Mouse (Mus musculus) hindbrain, embryonic 11.5 days (tissue): ENCODE results near the gene Lrrc71. TPM values are rescaled to one million over a fixed set of nuclear protein-coding genes. Genes with fewer than 3 reads are reported as not detected.
A peak's percentile ranks its signal among the peaks of the same experiment; 100 is the strongest.

Experiments
- ATAC-seq: fragments of 200-750 bp; cut with Nextera tagmentation; 2 replicates; pipeline ENCODE4 v1.8.0; 2017; ENCODE audit warnings: mild to moderate bottlenecking, moderate TSS enrichment, moderate library complexity; ENCODE audit not compliant: low FRiP score
- DNase-seq: peaks from one replicate; pipeline ENCODE4 v3.0.0-alpha.2; 2015; ENCODE audit warnings: low spot score
- H3K27ac ChIP-seq: fragments of 300-500 bp; sonication (generic); 2 replicates; pipeline ENCODE4 v1.5.1; 2014; ENCODE audit warnings: mild to moderate bottlenecking, low read depth, low read length
- H3K27me3 ChIP-seq: fragments of 300-500 bp; sonication (generic); 2 replicates; pipeline ENCODE4 v1.6.1; 2014; ENCODE audit warnings: mild to moderate bottlenecking, low read length, moderate library complexity, mixed read lengths; ENCODE audit not compliant: control insufficient read depth, insufficient read depth
- H3K36me3 ChIP-seq: fragments of 300-500 bp; sonication (generic); 2 replicates; pipeline ENCODE4 v1.6.1; 2014; ENCODE audit warnings: mild to moderate bottlenecking, low read length, moderate library complexity, mixed read lengths; ENCODE audit not compliant: control insufficient read depth, insufficient read depth
- H3K4me1 ChIP-seq: fragments of 300-500 bp; sonication (generic); replicated peaks from 2 replicates; pipeline ENCODE4 v1.6.1; 2014; ENCODE audit warnings: low read length, mixed read lengths; ENCODE audit not compliant: control insufficient read depth, insufficient read depth
- H3K4me2 ChIP-seq: fragments of 300-500 bp; sonication (generic); replicated peaks from 2 replicates; pipeline ENCODE4 v1.6.1; 2014; ENCODE audit warnings: mild to moderate bottlenecking, low read depth, low read length
- H3K4me3 ChIP-seq: fragments of 300-500 bp; sonication (generic); 2 replicates; pipeline ENCODE4 v1.5.1; 2014; ENCODE audit warnings: low read depth, low read length
- H3K9ac ChIP-seq: fragments of 300-500 bp; sonication (generic); 2 replicates; pipeline ENCODE4 v1.6.1; 2014; ENCODE audit warnings: low read depth, low read length
- H3K9me3 ChIP-seq: fragments of 300-500 bp; sonication (generic); 2 replicates; pipeline ENCODE4 v1.6.1; 2016; ENCODE audit warnings: low read length; ENCODE audit not compliant: control insufficient read depth
- WGBS: fragments of 180-500 bp; shearing (Covaris S2); extraction: QIAGEN DNeasy Blood & Tissue Kit; methylation state at CpG from one replicate; pipeline ENCODE4 v1.1.7; 2014; 5-methylcytosine and 5-hydroxymethylcytosine counted together
- polyA plus RNA-seq: library from polyadenylated mRNA; unstranded; fragments of >200 nt; fragmentation: Nextera tagmentation; extraction: Ambion mirVana; gene quantifications from 2 replicates; pipeline ENCODE4 v1.2.1, GENCODE M21; 2014

The Lrrc71 gene
- polyA plus RNA-seq, 1 experiment from 2014 or later: 0.83 TPM

DNA sequence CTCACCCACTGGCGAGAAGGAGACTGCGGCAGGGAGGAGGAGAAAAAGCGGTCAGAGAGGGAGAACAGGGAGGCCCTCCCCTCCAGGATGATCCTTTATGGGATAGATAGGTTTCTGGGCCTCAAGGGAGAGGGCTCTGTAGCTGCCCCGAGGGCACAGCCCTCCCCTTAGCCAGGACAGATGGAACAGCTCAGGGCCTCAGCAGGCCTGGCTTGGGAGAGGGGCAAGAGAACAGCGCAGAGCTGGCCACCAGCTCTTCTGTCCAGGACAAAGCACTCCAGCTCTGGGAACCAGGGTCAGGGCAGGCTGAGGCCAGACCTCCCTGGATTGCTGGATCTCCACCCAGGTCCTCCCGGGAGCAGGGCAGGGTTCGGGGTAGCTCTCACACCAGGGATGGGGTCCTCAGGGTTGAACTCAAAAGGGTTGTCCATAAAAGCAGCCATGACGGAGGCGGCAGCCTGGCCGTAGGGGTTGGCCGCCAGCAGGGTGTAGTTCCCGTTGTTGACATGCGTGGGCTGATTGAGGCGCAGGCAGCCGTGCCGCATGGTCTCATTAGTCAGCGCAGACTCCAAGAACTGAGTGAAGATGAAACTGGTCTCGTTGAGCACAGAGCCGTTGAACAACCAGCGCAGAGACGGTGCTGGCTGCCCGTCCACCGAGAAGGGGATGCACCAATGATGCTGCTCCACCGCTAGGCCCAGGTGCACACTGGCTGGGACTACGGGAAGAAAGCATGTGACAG is 35.0 kb upstream of the Lrrc71 start:
- Histone ChIP-seq H3K4me1 (0 out of 2 replicates have a peak, but pooled peaks cover 2% of the 10 kb centered on the region), H3K4me2 (no peak overlapping the region), H3K36me3 (no peaks in the 10 kb centered on the region), H3K27me3 (no peaks in the 10 kb centered on the region), H3K9me3 (no peaks in the 10 kb centered on the region), H3K4me3 (no peak overlapping the region), H3K27ac (no peak overlapping the region), H3K9ac (no peak overlapping the region)
- DNase-seq (no peak), ATAC-seq (no peak)
- WGBS: 86% methylated on average over 25 of the region's 25 CpGs

DNA sequence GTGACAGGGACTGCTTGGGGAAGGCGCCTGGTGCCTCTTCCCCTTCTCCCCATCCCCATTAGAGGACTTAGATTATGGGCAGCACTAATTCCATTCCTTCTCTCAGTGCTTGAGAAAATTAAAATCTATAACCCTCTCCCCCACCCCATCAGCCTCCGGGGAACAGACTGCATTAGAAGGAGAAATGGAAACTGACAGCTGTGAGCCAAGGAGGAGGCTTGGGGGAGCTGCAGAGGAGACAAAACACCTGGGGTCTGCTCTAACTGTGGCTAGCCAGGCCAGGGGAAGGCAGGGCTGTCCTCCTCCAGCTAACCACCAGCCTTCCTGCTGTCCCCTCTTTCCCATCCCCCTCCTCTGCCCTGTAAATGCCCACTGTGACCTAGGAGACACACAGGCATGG is 30.7 kb upstream of the Lrrc71 start:
- Histone ChIP-seq H3K27me3 (no peaks in the 10 kb centered on the region), H3K9me3 (no peaks in the 10 kb centered on the region), H3K27ac (peak overlapping the region; percentile 32), H3K4me3 (no peak overlapping the region), H3K36me3 (no peaks in the 10 kb centered on the region), H3K4me2 (no peak overlapping the region), H3K4me1 (0 out of 2 replicates have a peak, but pooled peaks cover 2% of the 10 kb centered on the region), H3K9ac (no peak overlapping the region)
- peak; percentile 47; the same call in 1 of the 2 replicates for ATAC-seq
- 49% methylated on average over 2 of the region's 2 CpGs for WGBS
- no peak for DNase-seq

DNA sequence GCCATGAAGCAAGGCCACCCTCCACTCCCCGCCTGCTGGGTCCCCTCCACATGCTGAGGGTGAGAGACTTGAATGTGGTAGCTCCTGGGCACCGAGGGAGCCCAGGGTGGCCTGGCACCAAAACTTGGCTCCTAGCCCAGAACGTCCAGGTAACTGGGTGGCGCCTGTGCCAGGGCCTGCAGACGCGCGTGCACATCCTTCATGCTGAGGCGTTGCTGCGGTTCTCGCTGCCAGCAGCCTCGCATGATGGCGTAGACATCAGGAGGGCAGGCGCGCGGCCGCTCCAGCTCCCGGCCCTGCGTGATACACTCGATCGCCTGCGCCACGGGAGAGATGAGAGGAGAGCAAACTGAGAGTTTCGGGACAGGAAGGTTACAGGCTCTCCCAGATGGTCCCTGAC is 29.9 kb upstream of the Lrrc71 start:
- Histone ChIP-seq H3K4me1 (0 out of 2 replicates have a peak, but pooled peaks cover 2% of the 10 kb centered on the region), H3K27me3 (no peaks in the 10 kb centered on the region), H3K4me2 (no peak overlapping the region), H3K9me3 (no peaks in the 10 kb centered on the region), H3K9ac (no peak overlapping the region), H3K36me3 (no peaks in the 10 kb centered on the region), H3K27ac (peak overlapping the region; percentile 32), H3K4me3 (no peak overlapping the region)
- ATAC-seq (0 out of 2 replicates have a peak, but pooled peaks have one; percentile 1), DNase-seq (no peak)
- WGBS: 45% methylated on average over 23 of the region's 23 CpGs

DNA sequence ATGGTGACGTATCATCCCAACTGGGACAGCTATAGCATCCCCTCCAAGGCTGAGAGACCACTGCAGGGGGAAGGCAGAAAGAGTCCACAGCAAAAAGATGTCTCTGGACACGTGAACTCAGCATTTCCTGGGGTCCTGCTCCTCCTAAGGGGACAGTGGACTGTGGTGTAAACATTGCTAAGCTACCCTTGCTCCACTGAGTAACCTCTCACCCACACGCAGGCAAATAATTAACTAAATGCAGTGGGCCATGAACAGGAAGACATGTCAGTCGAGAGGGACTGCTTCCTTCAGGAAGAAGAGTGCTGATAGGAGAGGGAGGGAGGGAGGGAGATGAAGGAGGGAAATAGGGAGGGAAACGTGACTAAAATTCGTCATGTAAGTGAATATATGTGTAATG is 22.7 kb upstream of the Lrrc71 start:
- Histone ChIP-seq H3K36me3 (no peaks in the 10 kb centered on the region), H3K9me3 (no peaks in the 10 kb centered on the region), H3K4me1 (no peaks in the 10 kb centered on the region), H3K27me3 (peaks cover 5% of the 10 kb centered on the region), H3K4me2 (no peak overlapping the region), H3K4me3 (no peak overlapping the region), H3K9ac (no peak overlapping the region), H3K27ac (no peak overlapping the region)
- 45% methylated on average over 6 of the region's 6 CpGs for WGBS
- DNase-seq (no peak), ATAC-seq (no peak)

DNA sequence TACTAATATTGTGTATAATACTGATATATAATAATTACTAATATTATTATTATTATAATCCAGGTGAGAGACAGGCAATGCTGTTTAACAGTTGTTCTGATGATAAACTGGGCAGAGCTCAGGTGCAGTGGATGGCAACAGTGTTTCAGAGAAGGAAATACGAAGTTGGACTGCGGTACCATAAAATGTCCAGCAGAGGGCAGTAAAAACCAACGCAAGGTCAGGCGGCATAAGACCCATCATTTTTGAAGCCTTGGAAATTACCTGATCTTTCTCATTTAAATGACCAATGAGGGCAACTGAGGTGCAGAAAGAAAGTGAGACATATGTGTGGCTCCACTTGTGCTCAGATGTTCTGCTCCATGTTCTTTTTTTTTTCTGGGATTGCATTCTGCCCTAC is 21.9 kb upstream of the Lrrc71 start:
- H3K27ac ChIP-seq: no peak overlapping the region
- 2% methylated on average over 4 of the region's 4 CpGs for WGBS
- ATAC-seq (no peak), DNase-seq (peak; percentile 85)
- H3K4me3 ChIP-seq: no peak overlapping the region
- H3K4me1 ChIP-seq: no peaks in the 10 kb centered on the region
- H3K36me3 ChIP-seq: no peaks in the 10 kb centered on the region
- H3K4me2 ChIP-seq: no peak overlapping the region
- H3K9me3 ChIP-seq: no peaks in the 10 kb centered on the region
- H3K9ac ChIP-seq: no peak overlapping the region
- H3K27me3 ChIP-seq: peaks cover 5% of the 10 kb centered on the region

DNA sequence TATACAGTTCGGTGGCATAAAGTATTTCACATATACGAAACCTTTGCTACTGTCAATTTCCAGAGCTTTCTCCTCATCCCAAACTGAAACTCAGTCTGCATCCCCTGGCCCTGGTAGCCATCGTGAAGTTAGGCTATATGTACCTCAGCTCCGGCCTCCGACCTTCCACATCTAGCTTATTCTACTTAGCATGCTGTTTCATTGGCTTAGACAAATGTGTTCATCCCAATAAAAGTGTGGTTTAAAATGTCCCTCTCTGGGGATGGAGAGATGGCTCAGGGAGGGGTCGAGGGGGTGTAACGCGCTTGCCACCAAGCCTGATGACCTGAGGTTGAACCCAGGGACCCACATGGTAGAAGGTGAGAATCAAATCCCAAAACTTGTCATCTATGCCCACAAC is 21.1 kb upstream of the Lrrc71 start:
- Histone ChIP-seq H3K4me2 (no peak overlapping the region), H3K27me3 (peaks cover 7% of the 10 kb centered on the region), H3K27ac (no peak overlapping the region), H3K36me3 (no peaks in the 10 kb centered on the region), H3K4me1 (no peaks in the 10 kb centered on the region), H3K9me3 (no peaks in the 10 kb centered on the region), H3K4me3 (no peak overlapping the region), H3K9ac (no peak overlapping the region)
- WGBS: 76% methylated on average over 8 of the region's 8 CpGs
- DNase-seq (no peak), ATAC-seq (no peak)

DNA sequence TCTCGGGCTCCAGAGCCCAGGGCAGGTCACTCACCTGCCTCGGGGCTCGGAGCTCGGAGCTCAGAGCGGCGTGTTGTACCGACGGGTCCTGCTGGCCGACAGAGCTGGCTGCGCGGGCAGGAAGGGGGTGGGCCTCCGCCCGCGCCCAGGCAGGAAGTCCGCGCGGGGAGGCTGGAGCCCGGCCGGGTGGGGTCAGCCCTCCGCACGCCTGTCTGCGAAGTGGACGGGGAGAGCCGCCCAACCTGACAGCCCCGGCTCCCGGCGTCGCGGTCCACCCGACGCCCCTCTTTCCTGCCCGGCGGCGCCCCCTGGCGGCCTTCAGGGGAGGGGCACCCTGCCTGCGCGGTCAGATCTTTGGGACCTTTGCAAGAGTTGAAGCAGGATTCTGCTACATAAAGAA is 20.4 kb upstream of the Lrrc71 start:
- H3K9ac ChIP-seq: no peak overlapping the region
- H3K4me2 ChIP-seq: peak overlapping the region; percentile 34
- peak overlapping the region; percentile 28 for H3K4me3 ChIP-seq
- H3K27me3 ChIP-seq: peaks cover 7% of the 10 kb centered on the region
- no peaks in the 10 kb centered on the region for H3K36me3 ChIP-seq
- no peaks in the 10 kb centered on the region for H3K4me1 ChIP-seq
- peak; percentile 87 for DNase-seq
- H3K27ac ChIP-seq: no peak overlapping the region
- ATAC-seq: 0 out of 2 replicates have a peak, but pooled peaks have one; percentile 15
- WGBS: 2% methylated on average over 33 of the region's 37 CpGs
- H3K9me3 ChIP-seq: no peaks in the 10 kb centered on the region

DNA sequence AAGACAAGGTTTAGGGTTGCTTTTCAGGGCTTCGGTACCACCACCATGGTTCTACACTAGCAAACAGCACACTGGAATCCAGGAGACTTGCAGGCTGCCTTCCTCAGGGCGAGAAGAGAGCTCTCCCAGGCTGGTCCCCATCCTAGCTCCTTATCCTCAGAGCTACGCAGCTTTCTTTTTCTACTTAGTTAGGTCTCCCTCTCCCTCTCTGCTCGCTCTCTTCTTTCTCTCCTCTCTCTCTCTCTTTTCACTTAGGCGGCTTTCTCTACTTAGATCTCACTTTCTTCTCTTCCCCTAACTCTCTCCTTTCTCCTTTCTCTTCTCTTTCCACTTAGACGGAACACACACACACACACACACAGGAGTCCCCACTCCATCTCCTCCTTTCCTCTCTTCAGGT is 20.0 kb upstream of the Lrrc71 start:
- Histone ChIP-seq H3K4me2 (peak overlapping the region; percentile 34), H3K27me3 (peaks cover 7% of the 10 kb centered on the region), H3K9me3 (no peaks in the 10 kb centered on the region), H3K36me3 (no peaks in the 10 kb centered on the region), H3K27ac (no peak overlapping the region), H3K9ac (no peak overlapping the region), H3K4me3 (peak overlapping the region; percentile 28), H3K4me1 (no peaks in the 10 kb centered on the region)
- 36% methylated on average over 6 of the region's 6 CpGs for WGBS
- no peak for DNase-seq
- no peak for ATAC-seq

DNA sequence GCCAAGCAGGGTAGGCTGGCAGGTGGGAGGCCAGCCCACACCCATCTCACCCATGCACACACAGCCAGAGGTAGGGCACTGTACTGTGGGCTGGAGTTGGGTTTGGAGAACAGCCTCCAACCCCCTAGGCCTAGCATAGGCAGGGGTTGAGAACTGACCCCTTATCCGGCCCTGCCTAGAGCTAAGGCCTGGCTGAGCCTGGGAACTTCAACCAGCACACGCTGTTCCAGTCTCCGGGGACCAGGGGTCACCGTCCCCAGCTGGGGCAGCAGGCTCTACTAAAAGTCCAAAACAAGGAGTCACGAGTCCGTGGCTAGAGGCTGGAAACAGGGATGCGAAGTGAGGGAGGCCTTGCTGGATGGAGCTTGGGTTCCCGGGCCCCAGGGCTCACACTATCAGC is 19.3 kb upstream of the Lrrc71 start:
- 61% methylated on average over 8 of the region's 8 CpGs for WGBS
- Histone ChIP-seq H3K4me2 (peak overlapping the region; percentile 4), H3K9ac (no peak overlapping the region), H3K36me3 (no peaks in the 10 kb centered on the region), H3K4me1 (no peaks in the 10 kb centered on the region), H3K27ac (no peak overlapping the region), H3K4me3 (no peak overlapping the region; the same call in 1 of the 2 replicates), H3K9me3 (no peaks in the 10 kb centered on the region), H3K27me3 (peaks cover 7% of the 10 kb centered on the region)
- ATAC-seq (no peak), DNase-seq (no peak)
